ENCODE assay signal across 12 mouse cellular contexts in the genomic region with DNA sequence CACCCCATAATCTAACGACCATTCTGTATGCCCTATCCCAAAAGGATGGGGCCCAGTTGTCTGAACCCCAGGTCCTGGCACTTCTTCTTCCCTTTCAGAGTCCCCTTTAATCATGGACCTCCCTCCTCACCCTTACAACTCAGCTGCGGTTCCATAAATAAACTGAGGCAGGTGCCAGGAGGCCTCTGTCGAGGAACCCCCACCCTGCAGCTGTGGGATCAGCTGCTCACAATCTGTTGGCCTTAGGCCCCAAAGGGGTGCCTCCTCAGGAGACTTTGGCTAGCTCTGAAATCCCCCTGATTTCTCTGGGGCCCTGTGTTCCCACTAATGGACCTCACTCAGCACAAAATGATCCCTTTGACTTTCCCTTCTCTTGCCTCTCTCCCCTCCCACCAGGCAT. TPM values are rescaled to one million over a fixed set of nuclear protein-coding genes. Genes with fewer than 3 reads are reported as not detected.
DNase-seq lines count a peak whose midpoint lies in the region; ATAC-seq and TF ChIP-seq lines count a peak whose summit lies in the region.
"Had no signal": no experiment of that assay in that cellular context is flagged by ENCODE, and none has a peak within 500 bp of the region (broad histone marks: within the 10 kb centered on the region; RNA-seq: fewer than 3 reads in every experiment).

No protein-coding gene starts in this region.

- no peak for DNase-seq in heart, adult 11 months
- DNase-seq in lung, embryonic 14.5 days = no peak
- DNase-seq in lung, postnatal 14 days = no peak
- no peak for DNase-seq in liver, postnatal 0 days
- DNase-seq in urinary bladder, postnatal 36 days (ENCODE audit: low spot score in 2 of 2) = no peak
- DNase-seq in adrenal gland, postnatal 25 days = no peak
- DNase-seq: cerebellum, postnatal 14 days; gastrocnemius, postnatal 36 days; kidney, postnatal 36 days had no signal

- ATAC-seq in heart, embryonic 11.5 days (replicated peaks; ENCODE audit: insufficient number of reproducible peaks, low FRiP score, low TSS enrichment) = no peak
- no peak for ATAC-seq in lung, embryonic 14.5 days (ENCODE audit: insufficient read depth)
- no peak for ATAC-seq in embryonic facial prominence, embryonic 13.5 days (ENCODE audit: insufficient number of reproducible peaks, insufficient read depth, low FRiP score, low TSS enrichment, low read depth)
- ATAC-seq in liver, postnatal 0 days = no peak

- H3K4me3 ChIP-seq in heart, embryonic 11.5 days (ENCODE audit: low read depth, low read length) = no peak overlapping the region
- H3K4me3 ChIP-seq in lung, embryonic 14.5 days (ENCODE audit: low read depth, low read length) = no peak overlapping the region
- no peak overlapping the region for H3K4me3 ChIP-seq in embryonic facial prominence, embryonic 13.5 days
- no peak overlapping the region for H3K4me3 ChIP-seq in liver, postnatal 0 days (ENCODE audit: low read depth, low read length)

- H3K36me3 ChIP-seq in heart, embryonic 11.5 days (ENCODE audit: control insufficient read depth, insufficient read depth, low read length) = no peaks in the 10 kb centered on the region
- H3K36me3 ChIP-seq in lung, embryonic 14.5 days (ENCODE audit: insufficient read depth) = no peaks in the 10 kb centered on the region
- H3K36me3 ChIP-seq in embryonic facial prominence, embryonic 13.5 days = no peaks in the 10 kb centered on the region
- H3K36me3 ChIP-seq in liver, postnatal 0 days (replicated peaks; ENCODE audit: insufficient read depth, low read length) = no peaks in the 10 kb centered on the region

- no peak overlapping the region for H3K4me2 ChIP-seq in heart, embryonic 11.5 days
- no peak overlapping the region for H3K4me2 ChIP-seq in lung, embryonic 14.5 days
- H3K4me2 ChIP-seq in embryonic facial prominence, embryonic 13.5 days = no peak overlapping the region
- H3K4me2 ChIP-seq in liver, postnatal 0 days (ENCODE audit: low read depth, low read length) = no peak overlapping the region

- 0 out of 2 replicates have a peak overlapping the region, but pooled peaks have one; percentile 70 for H3K9ac ChIP-seq in heart, embryonic 11.5 days (ENCODE audit: low read depth, low read length)
- H3K9ac ChIP-seq in lung, embryonic 14.5 days = no peak overlapping the region
- no peak overlapping the region for H3K9ac ChIP-seq in embryonic facial prominence, embryonic 13.5 days
- H3K9ac ChIP-seq in liver, postnatal 0 days (replicated peaks) = no peak overlapping the region

- peaks cover 71% of the 10 kb centered on the region for H3K4me1 ChIP-seq in heart, embryonic 11.5 days (ENCODE audit: control insufficient read depth, insufficient read depth, low read length)
- peaks cover 48% of the 10 kb centered on the region for H3K4me1 ChIP-seq in lung, embryonic 14.5 days (ENCODE audit: insufficient read depth)
- peaks cover 63% of the 10 kb centered on the region for H3K4me1 ChIP-seq in embryonic facial prominence, embryonic 13.5 days
- H3K4me1 ChIP-seq in liver, postnatal 0 days (ENCODE audit: insufficient read depth) = peaks cover 32% of the 10 kb centered on the region

- 33% methylated on average over 3 of the region's 3 CpGs for WGBS in heart, embryonic 11.5 days (ENCODE audit: insufficient replicate concordance)
- 33% methylated on average over 3 of the region's 3 CpGs for WGBS in lung, embryonic 14.5 days
- WGBS in embryonic facial prominence, embryonic 13.5 days = 54% methylated on average over 3 of the region's 3 CpGs
- 37% methylated on average over 3 of the region's 3 CpGs for WGBS in liver, postnatal 0 days (ENCODE audit: insufficient replicate concordance)

- no peak for TF ChIP-seq EP300 in liver, postnatal 0 days (IDR thresholded peaks at IDR 0.05; ENCODE audit: low read depth)

- H3K9me3 ChIP-seq in heart, embryonic 11.5 days (replicated peaks; ENCODE audit: control insufficient read depth, low read length) = no peaks in the 10 kb centered on the region
- no peaks in the 10 kb centered on the region for H3K9me3 ChIP-seq in lung, embryonic 14.5 days (ENCODE audit: low read depth, low read length)
- no peaks in the 10 kb centered on the region for H3K9me3 ChIP-seq in embryonic facial prominence, embryonic 13.5 days
- H3K9me3 ChIP-seq in liver, postnatal 0 days (ENCODE audit: low read length) = no peaks in the 10 kb centered on the region

- no peak for TF ChIP-seq CTCF in lung, embryonic 14.5 days (IDR thresholded peaks at IDR 0.05; ENCODE audit: low read depth)
- TF ChIP-seq CTCF in liver, postnatal 0 days (IDR thresholded peaks at IDR 0.05; ENCODE audit: low read depth) = no peak

- H3K27me3 ChIP-seq in heart, embryonic 11.5 days (ENCODE audit: control insufficient read depth, insufficient read depth, low read length) = peaks cover 11% of the 10 kb centered on the region
- H3K27me3 ChIP-seq in lung, embryonic 14.5 days (ENCODE audit: insufficient read depth, low read length) = peaks cover 6% of the 10 kb centered on the region; the same call in 1 of the 2 replicates
- peaks cover 16% of the 10 kb centered on the region for H3K27me3 ChIP-seq in embryonic facial prominence, embryonic 13.5 days
- peaks cover 20% of the 10 kb centered on the region for H3K27me3 ChIP-seq in liver, postnatal 0 days (ENCODE audit: insufficient read depth, low read length)

- H3K27ac ChIP-seq in heart, embryonic 11.5 days (ENCODE audit: low read depth, low read length) = peak overlapping the region; percentile 97; the same call in 1 of the 2 replicates
- peak overlapping the region; percentile 99; the same call in 1 of the 2 replicates for H3K27ac ChIP-seq in lung, embryonic 14.5 days (ENCODE audit: low read depth)
- peak overlapping the region; percentile 83 for H3K27ac ChIP-seq in embryonic facial prominence, embryonic 13.5 days
- H3K27ac ChIP-seq in liver, postnatal 0 days (ENCODE audit: low read depth) = 0 out of 2 replicates have a peak overlapping the region, but pooled peaks have one; percentile 2

RNA-seq across cellular contexts. Expression of a gene that starts 13.2 kb away (rescaled TPM):
- 11.1 and 15.1 TPM in 2 replicates for polyA plus RNA-seq in heart, embryonic 11.5 days (2014; fragmentation: Nextera tagmentation; extraction: Ambion mirVana)
- polyA plus RNA-seq in lung, embryonic 14.5 days (2014; fragmentation: Nextera tagmentation; extraction: Ambion mirVana) = 24.6 and 27.1 TPM in 2 replicates
- polyA plus RNA-seq in embryonic facial prominence, embryonic 13.5 days (2015; fragmentation: Nextera tagmentation; extraction: Ambion mirVana) = 13.8 and 17.7 TPM in 2 replicates
- 0.83 and 0.95 TPM in 2 replicates for polyA plus RNA-seq in liver, postnatal 0 days (2015; fragmentation: Nextera tagmentation; extraction: Ambion mirVana)
- total RNA-seq in adrenal gland, postnatal 25 days (2021) = 8.7 and 9.3 TPM in 2 replicates

RNA-seq across cellular contexts. Expression of a gene that starts 15.9 kb away (rescaled TPM):
- not detected in 2 replicates for polyA plus RNA-seq in heart, embryonic 11.5 days (2014; fragmentation: Nextera tagmentation; extraction: Ambion mirVana)
- polyA plus RNA-seq in lung, embryonic 14.5 days (2014; fragmentation: Nextera tagmentation; extraction: Ambion mirVana) = not detected in 2 replicates
- polyA plus RNA-seq in embryonic facial prominence, embryonic 13.5 days (2015; fragmentation: Nextera tagmentation; extraction: Ambion mirVana) = 0.39 and 0.53 TPM in 2 replicates
- 0.05 TPM in 1 of 2 replicates, not detected in the other for polyA plus RNA-seq in liver, postnatal 0 days (2015; fragmentation: Nextera tagmentation; extraction: Ambion mirVana)
- 62.8 and 74.9 TPM in 2 replicates for total RNA-seq in adrenal gland, postnatal 25 days (2021)
- polyA plus RNA-seq: macrophage had no signal

RNA-seq across cellular contexts. Expression of a gene that starts 35.6 kb away (rescaled TPM):
- polyA plus RNA-seq in heart, embryonic 11.5 days (2014; fragmentation: Nextera tagmentation; extraction: Ambion mirVana) = 24.1 and 25.1 TPM in 2 replicates
- polyA plus RNA-seq in lung, embryonic 14.5 days (2014; fragmentation: Nextera tagmentation; extraction: Ambion mirVana) = 7.7 and 10.3 TPM in 2 replicates
- polyA plus RNA-seq in embryonic facial prominence, embryonic 13.5 days (2015; fragmentation: Nextera tagmentation; extraction: Ambion mirVana) = 345 and 370 TPM in 2 replicates
- polyA plus RNA-seq in liver, postnatal 0 days (2015; fragmentation: Nextera tagmentation; extraction: Ambion mirVana) = not detected in 2 replicates
- not detected in 2 replicates for total RNA-seq in adrenal gland, postnatal 25 days (2021)
- polyA plus RNA-seq: macrophage had no signal

RNA-seq across cellular contexts. Expression of a gene that starts 43.3 kb away (rescaled TPM):
- polyA plus RNA-seq in heart, embryonic 11.5 days (2014; fragmentation: Nextera tagmentation; extraction: Ambion mirVana) = not detected in 2 replicates
- not detected in 2 replicates for polyA plus RNA-seq in lung, embryonic 14.5 days (2014; fragmentation: Nextera tagmentation; extraction: Ambion mirVana)
- 0.15 TPM in 1 of 2 replicates, not detected in the other for polyA plus RNA-seq in embryonic facial prominence, embryonic 13.5 days (2015; fragmentation: Nextera tagmentation; extraction: Ambion mirVana)
- polyA plus RNA-seq in liver, postnatal 0 days (2015; fragmentation: Nextera tagmentation; extraction: Ambion mirVana) = not detected in 2 replicates
- not detected in 2 replicates for total RNA-seq in adrenal gland, postnatal 25 days (2021)
- polyA plus RNA-seq: macrophage had no signal

RNA-seq across cellular contexts. Expression of a gene that starts 53.6 kb away (rescaled TPM):
- polyA plus RNA-seq in heart, embryonic 11.5 days (2014; fragmentation: Nextera tagmentation; extraction: Ambion mirVana) = 14.3 and 14.9 TPM in 2 replicates
- 16.4 and 19.6 TPM in 2 replicates for polyA plus RNA-seq in lung, embryonic 14.5 days (2014; fragmentation: Nextera tagmentation; extraction: Ambion mirVana)
- polyA plus RNA-seq in embryonic facial prominence, embryonic 13.5 days (2015; fragmentation: Nextera tagmentation; extraction: Ambion mirVana) = 21.1 and 25.2 TPM in 2 replicates
- polyA plus RNA-seq in liver, postnatal 0 days (2015; fragmentation: Nextera tagmentation; extraction: Ambion mirVana) = 4.3 TPM in 2 replicates
- total RNA-seq in adrenal gland, postnatal 25 days (2021) = 17.9 and 24.1 TPM in 2 replicates

Comparison
In these comparisons a context has a peak if more than half of its experiments do, and no peak if none do; other contexts are left out.
1. H3K27ac ChIP-seq: peak in every context shown above with its lines; median percentile 99 in lung, embryonic 14.5 days; 97 in heart, embryonic 11.5 days; 83 in embryonic facial prominence, embryonic 13.5 days; 2 in liver, postnatal 0 days.
2. RNA of a gene that starts 35.6 kb away (polyA plus RNA-seq): 345 to 370 TPM in embryonic facial prominence, embryonic 13.5 days; 24.1 to 25.1 TPM in heart, embryonic 11.5 days, 7.7 to 10.3 TPM in lung, embryonic 14.5 days and not detected in liver, postnatal 0 days; every median in the first group is over 10 times any median in the second.